Comparison of ENCODE assay signal across 8 mouse cellular contexts in the genomic region with DNA sequence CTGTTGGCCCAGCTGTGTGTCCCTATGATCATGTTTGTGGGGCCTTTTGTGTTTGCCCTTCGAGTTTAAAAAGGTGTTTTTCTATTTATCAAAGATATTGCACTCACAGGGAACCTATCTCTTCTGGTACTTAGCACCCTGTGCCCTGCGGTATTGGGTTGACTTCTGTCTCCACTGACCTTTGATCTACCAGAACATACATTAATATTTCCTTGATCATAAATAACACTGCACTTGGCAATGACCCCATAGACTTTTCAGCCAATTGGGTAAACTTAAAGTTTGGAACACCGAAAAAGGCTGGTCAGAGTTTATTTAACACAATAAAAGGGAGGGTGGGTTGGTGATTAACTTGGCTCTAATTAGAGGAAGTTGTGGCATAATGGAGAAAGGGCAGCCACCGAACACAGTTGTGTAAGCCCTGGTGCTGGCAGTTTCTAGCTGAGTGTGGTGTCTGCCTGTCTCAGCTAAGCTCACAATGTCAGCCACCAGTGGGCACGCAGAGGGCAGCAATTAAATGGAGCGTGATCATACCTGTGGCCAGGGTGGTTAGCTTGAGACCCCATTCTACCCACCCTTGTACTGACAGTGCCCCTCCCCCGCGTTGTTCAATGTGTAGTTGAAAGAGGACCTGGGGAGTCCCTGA. TPM values are rescaled to one million over a fixed set of nuclear protein-coding genes. Genes with fewer than 3 reads are reported as not detected.
DNase-seq lines count a peak whose midpoint lies in the region; ATAC-seq and TF ChIP-seq lines count a peak whose summit lies in the region.

No protein-coding gene starts in this region.

- H3K79me2 ChIP-seq in liver, adult 2 months (ENCODE audit: control insufficient read depth, insufficient read depth, low read length), result no peaks in the 10 kb centered on the region

- no peak overlapping the region for H3K4me3 ChIP-seq in hindbrain, embryonic 15.5 days
- no peak overlapping the region for H3K4me3 ChIP-seq in liver, adult 2 months (ENCODE audit: insufficient read depth, low read depth, low read length)
- no peak overlapping the region for H3K4me3 ChIP-seq in midbrain, postnatal 0 days (ENCODE audit: low read depth, low read length)

- TF ChIP-seq POLR2A in liver, adult 2 months (IDR thresholded peaks at IDR 0.05; ENCODE audit: extremely low read depth, insufficient read depth, low read length), result no peak

- no peaks in the 10 kb centered on the region for H3K27me3 ChIP-seq in hindbrain, embryonic 15.5 days
- no peaks in the 10 kb centered on the region for H3K27me3 ChIP-seq in liver, adult 2 months (ENCODE audit: control insufficient read depth, insufficient read depth, low read length)
- H3K27me3 ChIP-seq in midbrain, postnatal 0 days (ENCODE audit: insufficient read depth, low read length), result no peaks in the 10 kb centered on the region

- peak; percentile 35 for DNase-seq in layer of hippocampus, adult 11-12 months (ENCODE audit: low spot score)
- DNase-seq in layer of hippocampus, adult 8-10 months (ENCODE audit: low spot score in 2 of 2), result no peak
- DNase-seq in c-Kit-positive CD71-negative TER-119-negative erythroid progenitor cells, embryonic 14.5 days (ENCODE audit: low read depth), result peak; percentile 22
- DNase-seq in liver, adult 2 months (ENCODE audit: extremely low read depth, low read depth, low spot score), result peak; percentile 78
- DNase-seq in midbrain, postnatal 0 days (ENCODE audit: low spot score), result no peak
- no peak for DNase-seq in ovary, postnatal 14 days (ENCODE audit: low spot score)
- DNase-seq in MN1 (ENCODE audit: low spot score), result no peak

- H3K36me3 ChIP-seq in hindbrain, embryonic 15.5 days, result no peaks in the 10 kb centered on the region
- no peaks in the 10 kb centered on the region for H3K36me3 ChIP-seq in liver, adult 2 months (ENCODE audit: control insufficient read depth, insufficient read depth, low read length)
- H3K36me3 ChIP-seq in midbrain, postnatal 0 days (ENCODE audit: insufficient read depth, low read length), result no peaks in the 10 kb centered on the region

- H3K4me1 ChIP-seq in hindbrain, embryonic 15.5 days (replicated peaks), result peaks cover 9% of the 10 kb centered on the region; the same call in 1 of the 2 replicates
- peaks cover 9% of the 10 kb centered on the region for H3K4me1 ChIP-seq in liver, adult 2 months (ENCODE audit: control insufficient read depth, insufficient read depth, low read length)
- H3K4me1 ChIP-seq in midbrain, postnatal 0 days (ENCODE audit: insufficient read depth, low read length), result peaks cover 3% of the 10 kb centered on the region; the same call in 1 of the 2 replicates

- H3K27ac ChIP-seq in hindbrain, embryonic 15.5 days (replicated peaks), result no peak overlapping the region
- peak overlapping the region; percentile 20 for H3K27ac ChIP-seq in liver, adult 2 months (replicated peaks; ENCODE audit: insufficient read depth, low read depth, low read length)
- no peak overlapping the region for H3K27ac ChIP-seq in midbrain, postnatal 0 days (ENCODE audit: low read depth, low read length)

- peak; percentile 52; the same call in 1 of the 2 replicates for ATAC-seq in hindbrain, embryonic 15.5 days (ENCODE audit: low FRiP score, low read depth)
- no peak; the same call in 1 of the 2 replicates for ATAC-seq in midbrain, postnatal 0 days (ENCODE audit: low FRiP score)

- no peak for TF ChIP-seq CTCF in liver, adult 2 months (IDR thresholded peaks at IDR 0.05; ENCODE audit: low read depth, low read length)
- TF ChIP-seq CTCF in midbrain, postnatal 0 days (IDR thresholded peaks at IDR 0.05), result no peak

- no peak overlapping the region for H3K9ac ChIP-seq in hindbrain, embryonic 15.5 days
- H3K9ac ChIP-seq in liver, adult 2 months (ENCODE audit: low read depth, low read length), result 0 out of 2 replicates have a peak overlapping the region, but pooled peaks have one; percentile 2
- no peak overlapping the region for H3K9ac ChIP-seq in midbrain, postnatal 0 days (replicated peaks; ENCODE audit: low read length, poor library complexity, severe bottlenecking)

- no peaks in the 10 kb centered on the region for H3K9me3 ChIP-seq in hindbrain, embryonic 15.5 days
- no peaks in the 10 kb centered on the region for H3K9me3 ChIP-seq in midbrain, postnatal 0 days (ENCODE audit: low read length)

- peak overlapping the region; percentile 67 for H3K4me2 ChIP-seq in hindbrain, embryonic 15.5 days
- H3K4me2 ChIP-seq in midbrain, postnatal 0 days (ENCODE audit: low read depth, low read length, poor library complexity, severe bottlenecking), result peak overlapping the region; percentile 92; the same call in 1 of the 2 replicates

- 58% methylated on average over 8 of the region's 8 CpGs for WGBS in hindbrain, embryonic 15.5 days
- WGBS in liver, adult 2 months, result 34% methylated on average over 8 of the region's 8 CpGs
- WGBS in midbrain, postnatal 0 days, result 72% methylated on average over 8 of the region's 8 CpGs

RNA-seq across cellular contexts. Expression of gene Zdhhc13, which starts 38.5 kb away (rescaled TPM):
- total RNA-seq in layer of hippocampus, adult 8-10 months (2022), result 10 to 100 TPM; 20.7 to 25.0 (median 22.7) TPM
- 35.8 and 37.9 TPM in 2 replicates for polyA plus RNA-seq in hindbrain, embryonic 15.5 days (2015; fragmentation: Nextera tagmentation; extraction: Ambion mirVana)
- 6.2 and 7.7 TPM in 2 replicates for total RNA-seq in liver, adult 2 months (2014; rRNA removed)
- 2.7 and 3.0 TPM in 2 replicates for polyA plus RNA-seq in liver, adult 2 months (2012; rRNA removed)
- total RNA-seq in midbrain, postnatal 0 days (2014; rRNA removed), result 37.3 and 43.0 TPM in 2 replicates
- polyA plus RNA-seq in midbrain, postnatal 0 days (2015; fragmentation: Nextera tagmentation; extraction: Ambion mirVana), result 21.2 and 24.3 TPM in 2 replicates

Comparison
In these comparisons a context has a peak if more than half of its experiments do, and no peak if none do; other contexts are left out.
1. DNase-seq: peak in layer of hippocampus, adult 11-12 months (single experiment), c-Kit-positive CD71-negative TER-119-negative erythroid progenitor cells, embryonic 14.5 days (single experiment) and liver, adult 2 months (single experiment); none in layer of hippocampus, adult 8-10 months (0 of 2), midbrain, postnatal 0 days (single experiment), ovary, postnatal 14 days (single experiment) and MN1 (single experiment).